Mouse (Mus musculus) retina, embryonic 14.5 days (tissue): ENCODE results near the gene Sh3bp2.
"Not testable (repeated sequence)": the region's sequence is repeated elsewhere in the genome, so short reads cannot be mapped to it uniquely, and the experiment has no call there.

Experiments used
- DNase-seq: peaks from one replicate; pipeline ENCODE4 v3.0.0-alpha.2; 2015; ENCODE audit warnings: low spot score

The Sh3bp2 gene

GRCm38 (mm10) chr5:34572568-34572967, 46.9 kb downstream of the Sh3bp2 start:
- not testable (repeated sequence) for DNase-seq

- peak; percentile 99 for DNase-seq
These were observed 47.9 kb downstream of the Sh3bp2 start, which contains the start of gene Add1 for GRCm38 (mm10) chr5:34573268-34574221. Add1 (plus strand) TSS chr5:34573664.

DNA sequence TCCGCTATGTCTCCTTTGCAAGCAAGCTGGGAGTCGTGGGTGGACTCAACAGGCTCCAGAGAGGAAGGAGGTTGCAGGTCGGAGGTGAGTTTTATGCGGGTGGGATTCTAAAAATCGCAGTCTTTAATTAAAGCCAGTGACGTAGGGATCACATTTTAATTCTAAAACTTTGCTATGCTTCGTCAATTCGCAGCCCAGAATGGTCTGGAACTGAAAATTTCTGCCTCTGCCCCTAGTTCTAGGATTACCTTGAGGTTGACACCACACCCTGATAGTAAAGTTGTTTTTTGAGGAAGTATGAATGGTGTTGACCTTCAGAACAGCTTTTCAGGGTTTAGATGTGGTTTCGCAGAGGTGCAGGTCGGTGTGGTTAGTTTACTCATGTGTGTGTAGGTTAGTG, 49.1 kb downstream of the Sh3bp2 start:
- no peak for DNase-seq

GRCm38 (mm10) chr5:34576286-34576685, 50.6 kb downstream of the Sh3bp2 start:
- no peak for DNase-seq

DNA sequence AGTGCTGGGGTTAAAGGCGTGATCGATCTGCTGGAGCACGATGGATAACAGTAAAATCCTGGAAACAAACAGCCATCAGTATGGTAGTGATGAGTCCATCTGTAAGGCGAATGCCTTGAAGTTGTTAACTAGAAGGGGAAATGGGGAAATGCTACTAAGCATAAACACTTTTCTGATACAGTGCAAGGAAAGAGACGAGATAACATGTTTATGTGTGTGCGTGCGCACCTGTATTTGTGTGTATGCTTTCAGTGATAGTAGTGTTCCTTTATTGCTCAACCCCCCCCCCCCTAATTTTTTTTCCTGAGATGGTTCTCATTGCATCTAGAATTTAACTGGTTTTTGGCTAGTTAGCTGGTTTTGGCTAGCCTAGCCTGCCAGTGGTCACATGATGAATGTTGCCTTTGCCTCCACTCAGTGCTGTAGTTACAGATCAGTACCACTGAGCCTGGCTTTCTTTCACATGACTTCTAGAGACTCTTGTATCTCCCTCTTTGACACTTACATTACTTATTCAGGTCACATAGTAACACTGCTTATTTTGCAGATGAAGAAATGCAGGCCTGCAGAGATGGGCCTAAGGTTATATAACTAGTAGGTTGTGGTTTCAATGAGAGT, 52.5 kb downstream of the Sh3bp2 start:
- no peak for DNase-seq

DNA sequence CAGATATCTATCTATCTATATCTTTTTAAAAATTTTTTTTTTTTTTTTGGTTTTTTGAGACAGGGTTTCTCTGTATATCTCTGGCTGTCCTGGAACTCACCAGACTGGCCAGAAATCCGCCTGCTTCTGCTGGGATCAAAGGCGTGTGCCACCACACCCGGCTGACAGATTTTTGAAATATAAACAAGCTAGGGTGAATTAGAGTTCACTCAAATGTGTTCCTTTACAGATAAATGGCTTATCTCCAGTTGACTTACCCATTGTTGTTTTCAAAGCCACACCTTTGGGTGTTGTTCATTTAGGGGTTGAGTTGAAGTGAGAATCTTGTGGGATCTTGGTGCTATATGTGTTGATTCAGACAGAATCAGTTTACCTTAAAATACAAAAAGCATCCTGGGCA, 53.7 kb downstream of the Sh3bp2 start:
- no peak for DNase-seq

GRCm38 (mm10) chr5:34581671-34582313, 56.2 kb downstream of the Sh3bp2 start:
- DNase-seq: not testable (repeated sequence)

DNA sequence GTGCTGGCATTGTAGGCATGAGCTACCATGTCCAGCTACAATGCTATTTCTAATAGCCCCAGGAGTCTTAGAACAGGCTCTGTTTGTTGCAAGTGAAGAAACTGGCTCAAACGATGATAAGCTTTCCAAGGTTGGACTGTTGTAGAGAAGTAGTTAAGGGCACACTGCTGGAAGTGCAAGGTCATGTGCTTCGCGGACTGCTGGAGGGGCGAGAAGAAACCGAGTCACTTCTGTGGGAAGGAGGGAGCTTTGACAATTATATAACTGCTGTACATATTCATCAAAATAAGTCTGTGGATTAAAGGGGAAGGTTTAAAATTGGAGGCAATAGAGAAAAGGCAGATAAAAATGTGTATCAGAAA, 56.7 kb downstream of the Sh3bp2 start:
- DNase-seq: no peak

GRCm38 (mm10) chr5:34585216-34585615, 59.6 kb downstream of the Sh3bp2 start:
- DNase-seq: no peak

DNA sequence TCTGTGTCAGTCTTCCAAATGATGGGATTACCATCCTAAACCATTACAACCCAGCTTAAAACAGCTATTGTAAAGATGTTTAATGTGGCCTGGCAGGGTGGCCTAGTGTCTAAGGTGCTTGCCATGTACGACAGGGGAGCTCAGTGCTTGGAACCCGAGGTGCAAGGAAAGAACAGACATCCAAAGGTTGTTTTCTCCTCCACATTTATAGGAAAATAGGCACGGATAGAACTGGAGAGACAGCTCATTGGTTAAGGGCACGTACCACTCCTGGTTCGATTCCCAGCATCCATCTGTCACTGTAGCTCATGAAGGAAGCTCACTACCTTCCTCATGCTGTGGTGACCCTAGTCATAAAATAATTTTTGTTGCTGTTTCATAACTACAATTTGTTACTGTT, 62.2 kb downstream of the Sh3bp2 start:
- no peak for DNase-seq

- no peak for DNase-seq
These were observed 64.4 kb downstream of the Sh3bp2 start for GRCm38 (mm10) chr5:34590059-34590458.

GRCm38 (mm10) chr5:34590702-34591101, 65.1 kb downstream of the Sh3bp2 start:
- no peak for DNase-seq

DNA sequence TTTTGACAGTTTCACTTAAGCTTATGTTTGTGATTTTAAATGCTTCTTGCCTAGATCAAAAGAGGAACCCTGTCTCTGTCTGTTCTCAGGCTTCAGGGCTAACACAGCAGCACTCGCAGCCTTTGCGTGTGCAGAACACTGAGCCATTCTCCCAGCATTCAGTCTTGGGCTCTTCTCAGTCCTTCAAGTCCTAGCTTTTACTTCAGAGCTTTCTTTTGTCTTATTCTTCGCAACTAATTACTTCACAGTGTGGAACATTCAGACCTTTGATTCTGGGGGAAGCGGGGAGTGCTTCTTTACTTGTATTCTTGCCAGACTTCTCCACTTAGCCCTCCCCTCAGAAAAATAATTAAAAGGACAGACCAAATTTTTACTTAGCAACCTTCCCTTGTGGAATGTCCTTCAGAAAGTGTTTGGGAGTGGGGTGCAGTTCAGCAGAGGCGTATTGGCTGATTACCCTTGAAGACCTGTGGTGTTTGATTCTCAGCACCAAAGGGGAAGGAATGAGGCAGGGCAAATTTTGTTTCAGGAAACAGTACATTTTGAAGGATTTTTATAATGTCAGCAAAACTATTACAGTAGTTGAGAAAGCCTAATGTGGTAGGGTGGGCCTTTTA, 65.9 kb downstream of the Sh3bp2 start:
- no peak for DNase-seq

- not testable (repeated sequence) for DNase-seq
These were observed 66.6 kb downstream of the Sh3bp2 start for GRCm38 (mm10) chr5:34592224-34592623.

DNA sequence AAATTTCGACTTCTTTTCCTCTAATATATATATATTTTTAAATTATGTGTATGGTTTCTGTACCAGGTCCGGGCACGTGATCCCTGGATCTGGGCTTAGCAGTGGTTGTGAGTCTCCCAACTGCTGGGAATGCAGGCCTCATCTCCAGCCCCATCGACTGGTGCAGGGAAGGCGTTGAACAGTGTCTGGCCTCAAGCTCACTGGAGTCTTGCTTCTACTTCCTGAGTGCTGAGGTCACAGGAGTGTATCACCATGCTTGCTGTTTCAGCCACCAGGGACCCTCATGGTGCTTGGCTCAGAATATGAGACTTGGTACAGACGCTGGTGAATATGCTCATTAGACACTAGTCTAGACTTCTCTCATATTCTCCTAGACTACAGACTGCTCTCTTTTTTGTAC, 67.0 kb downstream of the Sh3bp2 start:
- DNase-seq: no peak

- no peak for DNase-seq
These were observed 67.6 kb downstream of the Sh3bp2 start for GRCm38 (mm10) chr5:34593202-34593727.

DNA sequence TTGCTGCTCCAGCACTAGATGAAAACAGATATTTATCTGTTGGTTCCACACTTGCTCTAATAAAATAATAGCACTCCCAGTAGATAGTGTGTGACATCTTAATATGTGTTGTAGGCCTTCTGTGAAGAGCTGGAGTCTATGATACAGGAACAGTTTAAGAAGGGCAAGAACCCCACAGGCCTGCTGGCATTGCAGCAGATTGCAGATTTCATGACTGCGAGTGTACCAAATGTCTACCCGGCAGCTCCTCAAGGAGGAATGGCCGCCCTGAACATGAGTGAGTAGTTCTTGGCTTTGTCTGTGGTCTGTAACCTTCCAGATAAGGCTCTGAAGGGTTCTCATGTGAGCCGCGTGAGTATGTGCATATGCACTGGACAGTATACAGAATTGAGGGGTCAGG, 78.9 kb downstream of the Sh3bp2 start:
- DNase-seq: no peak

DNA sequence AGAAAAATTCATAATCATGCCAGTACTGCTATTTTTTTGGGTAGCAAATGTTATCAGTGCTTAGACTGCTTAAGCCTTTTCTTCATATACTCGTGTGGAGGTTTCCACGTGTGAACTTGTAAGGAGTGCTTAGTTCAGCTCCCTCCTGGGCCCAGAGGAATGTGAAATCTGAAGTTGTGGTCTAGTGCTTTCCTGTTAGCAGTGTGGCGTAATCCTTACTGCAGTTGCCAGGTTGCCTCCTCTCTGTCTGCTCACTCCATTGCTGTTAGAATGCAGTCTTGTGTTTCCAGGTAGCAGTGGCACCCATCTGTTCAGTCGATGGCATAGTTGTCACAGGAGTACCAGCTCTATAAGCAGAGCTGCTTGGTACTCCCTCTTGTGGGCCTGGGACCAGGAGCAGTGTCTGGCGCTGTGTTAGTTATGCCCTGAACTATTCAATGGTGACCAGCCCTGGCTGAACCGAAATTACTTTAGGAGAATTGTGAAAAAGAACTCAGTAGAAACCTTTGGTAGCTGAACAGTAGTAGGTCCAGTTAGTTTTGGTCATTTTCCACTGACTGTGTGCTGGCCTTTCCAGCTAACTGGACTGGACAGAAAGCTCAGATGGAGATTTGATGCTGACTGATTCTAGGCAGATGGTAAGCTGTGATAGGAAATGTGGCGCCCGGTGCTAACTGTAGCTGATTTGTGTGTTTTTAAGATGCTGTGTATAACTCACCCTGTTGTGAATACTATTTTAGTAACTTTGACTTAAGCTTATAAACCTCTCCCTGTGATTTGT, 81.7 kb downstream of the Sh3bp2 start:
- no peak for DNase-seq

DNA sequence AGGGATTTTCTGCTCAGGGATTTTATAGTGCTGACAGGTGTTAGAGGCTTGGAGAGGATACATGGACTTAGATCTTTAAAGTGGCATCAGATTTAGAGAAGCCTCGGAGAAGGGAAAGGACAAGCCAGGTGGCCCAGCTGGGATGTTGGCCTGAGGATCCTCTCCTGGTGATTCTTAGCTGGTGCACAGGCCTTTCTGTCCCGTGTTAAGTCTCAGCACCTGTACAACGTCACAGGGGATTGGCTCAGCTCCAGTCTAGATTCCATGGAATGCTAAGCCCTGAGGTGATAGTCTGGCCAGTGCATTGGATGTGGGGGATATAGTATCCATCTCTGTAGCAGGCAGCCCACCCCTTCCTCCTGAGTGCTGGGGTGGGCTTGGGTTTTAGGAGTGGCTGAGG, 82.6 kb downstream of the Sh3bp2 start:
- no peak for DNase-seq

GRCm38 (mm10) chr5:34609966-34610365, 84.3 kb downstream of the Sh3bp2 start:
- no peak for DNase-seq
